Mouse (Mus musculus) kidney, adult 2 months (tissue): ENCODE measurements at regions not wholly inside any gene's neighbourhood (a gene's known extent, or its start where the extent isn't known, plus 50 kb on each side); places are given as distances from the start of the nearest gene placed in this dataset.

Experiments used
- CTCF ChIP-seq: fragments of 200-500 bp; conservative IDR thresholded peaks from 2 replicates; pipeline ENCODE4 v1.5.1; 2011; ENCODE audit warnings: low read depth, mild to moderate bottlenecking, control low read depth, low read length, moderate library complexity, mixed read lengths; ENCODE audit not compliant: insufficient read depth, insufficient read length
- POLR2A ChIP-seq: fragments of 200-500 bp; IDR thresholded peaks from one replicate; pipeline ENCODE4 v1.6.1; 2011; ENCODE audit warnings: low read depth, low read length, control low read depth

- no peak for TF ChIP-seq POLR2A
- no peak for TF ChIP-seq CTCF
Observed at GRCm38 (mm10) chr9:92694361-92695016, 152.5 kb downstream of the Plod2 start.
